In genomic region chr16:35596661-35597350, GRCm38 (mm10) we compare ENCODE assay signal across 14 mouse cellular contexts. TPM values are rescaled to one million over a fixed set of nuclear protein-coding genes. Genes with fewer than 3 reads are reported as not detected.
DNase-seq lines count a peak whose midpoint lies in the region; ATAC-seq and TF ChIP-seq lines count a peak whose summit lies in the region.
"Had no signal": no experiment of that assay in that cellular context is flagged by ENCODE, and none has a peak within 500 bp of the region (broad histone marks: within the 10 kb centered on the region; RNA-seq: fewer than 3 reads in every experiment).

No protein-coding gene starts in this region.

- intact Hi-C loops in gastrocnemius, postnatal 36 days (cut with DNase I): no loop called here

- H3K4me3 ChIP-seq in kidney, embryonic 15.5 days (replicated peaks): no peak overlapping the region
- no peak overlapping the region for H3K4me3 ChIP-seq in embryonic facial prominence, embryonic 11.5 days (ENCODE audit: low read depth, low read length)
- H3K4me3 ChIP-seq in hindbrain, embryonic 15.5 days: no peak overlapping the region
- H3K4me3 ChIP-seq in midbrain, postnatal 0 days (ENCODE audit: low read depth, low read length): no peak overlapping the region
- H3K4me3 ChIP-seq: liver, embryonic 13.5 days; stomach, embryonic 15.5 days had no signal

- H3K4me2 ChIP-seq in kidney, embryonic 15.5 days: no peak overlapping the region
- H3K4me2 ChIP-seq in embryonic facial prominence, embryonic 11.5 days (ENCODE audit: low read depth, low read length): no peak overlapping the region
- H3K4me2 ChIP-seq in hindbrain, embryonic 15.5 days: no peak overlapping the region
- H3K4me2 ChIP-seq in midbrain, postnatal 0 days (ENCODE audit: low read depth, low read length, poor library complexity, severe bottlenecking): no peak overlapping the region
- H3K4me2 ChIP-seq: liver, embryonic 13.5 days; stomach, embryonic 15.5 days had no signal

- peak; percentile 43; the same call in 1 of the 2 replicates for ATAC-seq in kidney, embryonic 15.5 days (replicated peaks; ENCODE audit: low FRiP score)
- peak; percentile 71 for ATAC-seq in embryonic facial prominence, embryonic 11.5 days (replicated peaks; ENCODE audit: insufficient number of reproducible peaks, low FRiP score, low TSS enrichment, low read depth)
- peak; percentile 50 for ATAC-seq in hindbrain, embryonic 15.5 days (ENCODE audit: low FRiP score, low read depth)
- ATAC-seq in midbrain, postnatal 0 days (ENCODE audit: low FRiP score): peak; percentile 47; the same call in 1 of the 2 replicates

- no peak for DNase-seq in kidney, postnatal 25 days
- peak; percentile 90 for DNase-seq in embryonic facial prominence, embryonic 11.5 days (ENCODE audit: low spot score)
- peak; percentile 78 for DNase-seq in midbrain, postnatal 0 days (ENCODE audit: low spot score)
- no peak for DNase-seq in layer of hippocampus, postnatal 36 days
- no peak for DNase-seq in gastrocnemius, postnatal 36 days
- no peak for DNase-seq in thymus, postnatal 10 days (ENCODE audit: low spot score in 2 of 2)
- DNase-seq: adrenal gland, adult 8-10 months; kidney, postnatal 14 days; liver, embryonic 13.5 days had no signal

- peak overlapping the region; percentile 41; the same call in 1 of the 2 replicates for H3K27ac ChIP-seq in kidney, embryonic 15.5 days
- 0 out of 2 replicates have a peak overlapping the region, but pooled peaks have one; percentile 2 for H3K27ac ChIP-seq in embryonic facial prominence, embryonic 11.5 days (replicated peaks; ENCODE audit: low read depth, low read length)
- H3K27ac ChIP-seq in hindbrain, embryonic 15.5 days (replicated peaks): peak overlapping the region; percentile 61; the same call in 1 of the 2 replicates
- H3K27ac ChIP-seq in midbrain, postnatal 0 days (ENCODE audit: low read depth, low read length): peak overlapping the region; percentile 12; the same call in 1 of the 2 replicates
- H3K27ac ChIP-seq: liver, embryonic 13.5 days; stomach, embryonic 15.5 days had no signal

- H3K27me3 ChIP-seq in kidney, embryonic 15.5 days: 0 out of 2 replicates have a peak, but pooled peaks cover 4% of the 10 kb centered on the region
- no peaks in the 10 kb centered on the region for H3K27me3 ChIP-seq in embryonic facial prominence, embryonic 11.5 days (ENCODE audit: control insufficient read depth, insufficient read depth, low read length)
- no peaks in the 10 kb centered on the region for H3K27me3 ChIP-seq in hindbrain, embryonic 15.5 days
- H3K27me3 ChIP-seq in midbrain, postnatal 0 days (ENCODE audit: insufficient read depth, low read length): no peaks in the 10 kb centered on the region
- H3K27me3 ChIP-seq: stomach, embryonic 15.5 days had no signal

- peaks cover 31% of the 10 kb centered on the region for H3K4me1 ChIP-seq in kidney, embryonic 15.5 days
- H3K4me1 ChIP-seq in embryonic facial prominence, embryonic 11.5 days (ENCODE audit: control insufficient read depth, insufficient read depth, low read length): peaks cover 5% of the 10 kb centered on the region; the same call in 1 of the 2 replicates
- peaks cover 66% of the 10 kb centered on the region for H3K4me1 ChIP-seq in hindbrain, embryonic 15.5 days (replicated peaks)
- H3K4me1 ChIP-seq in midbrain, postnatal 0 days (ENCODE audit: insufficient read depth, low read length): peaks cover 7% of the 10 kb centered on the region; the same call in 1 of the 2 replicates
- H3K4me1 ChIP-seq: liver, embryonic 13.5 days had no signal

- H3K9me3 ChIP-seq in kidney, embryonic 15.5 days (replicated peaks): no peaks in the 10 kb centered on the region
- no peaks in the 10 kb centered on the region for H3K9me3 ChIP-seq in embryonic facial prominence, embryonic 11.5 days (replicated peaks; ENCODE audit: control insufficient read depth, low read length)
- no peaks in the 10 kb centered on the region for H3K9me3 ChIP-seq in hindbrain, embryonic 15.5 days
- no peaks in the 10 kb centered on the region for H3K9me3 ChIP-seq in midbrain, postnatal 0 days (ENCODE audit: low read length)
- H3K9me3 ChIP-seq: stomach, embryonic 15.5 days had no signal

- no peak overlapping the region for H3K9ac ChIP-seq in kidney, embryonic 15.5 days
- no peak overlapping the region for H3K9ac ChIP-seq in embryonic facial prominence, embryonic 11.5 days (replicated peaks; ENCODE audit: low read length)
- no peak overlapping the region for H3K9ac ChIP-seq in hindbrain, embryonic 15.5 days
- H3K9ac ChIP-seq in midbrain, postnatal 0 days (replicated peaks; ENCODE audit: low read length, poor library complexity, severe bottlenecking): no peak overlapping the region
- H3K9ac ChIP-seq: liver, embryonic 13.5 days; stomach, embryonic 15.5 days had no signal

- no peak for TF ChIP-seq CTCF in midbrain, postnatal 0 days (IDR thresholded peaks at IDR 0.05)

- 43% methylated on average over 8 of the region's 8 CpGs for WGBS in kidney, embryonic 15.5 days
- WGBS in embryonic facial prominence, embryonic 11.5 days: 43% methylated on average over 8 of the region's 8 CpGs
- 21% methylated on average over 8 of the region's 8 CpGs for WGBS in hindbrain, embryonic 15.5 days
- WGBS in midbrain, postnatal 0 days: 35% methylated on average over 8 of the region's 8 CpGs

- no peaks in the 10 kb centered on the region for H3K36me3 ChIP-seq in kidney, embryonic 15.5 days
- H3K36me3 ChIP-seq in embryonic facial prominence, embryonic 11.5 days (replicated peaks; ENCODE audit: control insufficient read depth, insufficient read depth, low read depth, low read length): no peaks in the 10 kb centered on the region
- no peaks in the 10 kb centered on the region for H3K36me3 ChIP-seq in hindbrain, embryonic 15.5 days
- H3K36me3 ChIP-seq in midbrain, postnatal 0 days (ENCODE audit: insufficient read depth, low read length): no peaks in the 10 kb centered on the region
- H3K36me3 ChIP-seq: liver, embryonic 13.5 days; stomach, embryonic 15.5 days had no signal

RNA-seq across cellular contexts. Expression of gene Sema5b, which starts 55.9 kb away (rescaled TPM):
- polyA plus RNA-seq in kidney, embryonic 15.5 days (2015; fragmentation: Nextera tagmentation; extraction: Ambion mirVana): 6.2 and 6.8 TPM in 2 replicates
- polyA plus RNA-seq in embryonic facial prominence, embryonic 11.5 days (2014; fragmentation: Nextera tagmentation; extraction: Ambion mirVana): 2.9 and 4.3 TPM in 2 replicates
- 19.8 and 25.6 TPM in 2 replicates for polyA plus RNA-seq in hindbrain, embryonic 15.5 days (2015; fragmentation: Nextera tagmentation; extraction: Ambion mirVana)
- 30.9 and 46.5 TPM in 2 replicates for total RNA-seq in midbrain, postnatal 0 days (2014; rRNA removed)
- polyA plus RNA-seq in midbrain, postnatal 0 days (2015; fragmentation: Nextera tagmentation; extraction: Ambion mirVana): 9.5 and 11.4 TPM in 2 replicates
- 10 to 100 TPM; 15.5 to 18.8 TPM for total RNA-seq in layer of hippocampus, postnatal 36 days (2021)
- total RNA-seq in gastrocnemius, postnatal 36 days (2021): under 1 TPM; 0.44 to 0.56 TPM
- total RNA-seq: common myeloid progenitor, adult 5-6 weeks; neutrophil, adult 5-6 weeks had no signal

Comparison
In these comparisons a context has a peak if more than half of its experiments do, and no peak if none do; other contexts are left out.
1. H3K27ac ChIP-seq: peak in every context shown above with its lines; median percentile 61 in hindbrain, embryonic 15.5 days; 41 in kidney, embryonic 15.5 days; 12 in midbrain, postnatal 0 days; 2 in embryonic facial prominence, embryonic 11.5 days.
2. DNase-seq: peak in embryonic facial prominence, embryonic 11.5 days (single experiment) and midbrain, postnatal 0 days (single experiment); none in kidney, postnatal 25 days (0 of 2), layer of hippocampus, postnatal 36 days (0 of 2), gastrocnemius, postnatal 36 days (0 of 2) and thymus, postnatal 10 days (0 of 2).
3. Peak in every context shown above with its lines, with median percentiles within 50 percentile points of each other: ATAC-seq.